8 mouse cellular contexts compared by ENCODE assay signal in the genomic region with DNA sequence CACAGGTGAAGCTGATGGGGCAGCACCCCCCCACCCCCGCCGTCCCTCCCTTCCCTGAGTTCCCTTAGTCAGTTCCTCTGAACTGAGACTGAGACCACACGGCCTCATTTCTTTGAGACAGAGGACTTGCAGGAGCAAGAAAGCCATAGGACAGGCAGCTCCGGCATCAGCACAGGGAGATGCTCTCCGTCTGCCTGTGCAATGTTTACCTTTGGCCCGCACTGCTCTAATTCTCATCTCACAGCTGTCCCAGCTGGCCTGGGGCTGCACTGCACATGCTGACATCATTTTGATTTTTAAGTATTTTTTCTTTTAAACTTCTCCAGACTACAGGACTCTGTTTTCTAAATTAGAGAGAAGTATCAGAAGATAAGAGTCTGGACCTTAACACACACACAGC. TPM values are rescaled to one million over a fixed set of nuclear protein-coding genes. Genes with fewer than 3 reads are reported as not detected.
DNase-seq lines count a peak whose midpoint lies in the region; ATAC-seq and TF ChIP-seq lines count a peak whose summit lies in the region.

No protein-coding gene starts in this region.

- peak overlapping the region; percentile 71 for H3K4me2 ChIP-seq in kidney, embryonic 14.5 days (replicated peaks; ENCODE audit: low read depth, low read length)
- peak overlapping the region; percentile 49 for H3K4me2 ChIP-seq in embryonic facial prominence, embryonic 11.5 days (ENCODE audit: low read depth, low read length)
- peak overlapping the region; percentile 95 for H3K4me2 ChIP-seq in intestine, postnatal 0 days (replicated peaks; ENCODE audit: low read depth)
- H3K4me2 ChIP-seq in neural tube, embryonic 13.5 days, result peak overlapping the region; percentile 99

- no peak overlapping the region for H3K27ac ChIP-seq in kidney, embryonic 14.5 days (ENCODE audit: low read depth, low read length)
- H3K27ac ChIP-seq in embryonic facial prominence, embryonic 11.5 days (replicated peaks; ENCODE audit: low read depth, low read length), result no peak overlapping the region
- H3K27ac ChIP-seq in intestine, postnatal 0 days (ENCODE audit: low read depth, low read length), result no peak overlapping the region
- no peak overlapping the region for H3K27ac ChIP-seq in neural tube, embryonic 13.5 days (replicated peaks)

- DNase-seq in kidney, adult 8-10 months, result no peak
- DNase-seq in embryonic facial prominence, embryonic 11.5 days (ENCODE audit: low spot score), result no peak
- DNase-seq in frontal cortex, postnatal 25 days (ENCODE audit: low spot score in 2 of 2), result no peak
- DNase-seq in layer of hippocampus, postnatal 10 days (ENCODE audit: low spot score in 2 of 2), result no peak
- DNase-seq in thymus, postnatal 4 days, result no peak

- peak overlapping the region; percentile 87 for H3K4me3 ChIP-seq in kidney, embryonic 14.5 days (ENCODE audit: low read length)
- peak overlapping the region; percentile 75 for H3K4me3 ChIP-seq in embryonic facial prominence, embryonic 11.5 days (ENCODE audit: low read depth, low read length)
- H3K4me3 ChIP-seq in intestine, postnatal 0 days (ENCODE audit: low read depth, low read length), result peak overlapping the region; percentile 81
- peak overlapping the region; percentile 69 for H3K4me3 ChIP-seq in neural tube, embryonic 13.5 days

- peaks cover 41% of the 10 kb centered on the region for H3K36me3 ChIP-seq in kidney, embryonic 14.5 days (ENCODE audit: control insufficient read depth, insufficient read depth, low read length)
- H3K36me3 ChIP-seq in embryonic facial prominence, embryonic 11.5 days (replicated peaks; ENCODE audit: control insufficient read depth, insufficient read depth, low read depth, low read length), result peaks cover 7% of the 10 kb centered on the region
- peaks cover 17% of the 10 kb centered on the region for H3K36me3 ChIP-seq in intestine, postnatal 0 days (ENCODE audit: control insufficient read depth, insufficient read depth)
- peaks cover 36% of the 10 kb centered on the region for H3K36me3 ChIP-seq in neural tube, embryonic 13.5 days

- 24% methylated on average over 6 of the region's 6 CpGs for WGBS in kidney, embryonic 14.5 days
- WGBS in embryonic facial prominence, embryonic 11.5 days, result 32% methylated on average over 6 of the region's 6 CpGs
- WGBS in intestine, postnatal 0 days, result 7% methylated on average over 6 of the region's 6 CpGs
- WGBS in neural tube, embryonic 13.5 days, result 40% methylated on average over 6 of the region's 6 CpGs

- no peak for TF ChIP-seq CTCF in intestine, postnatal 0 days (IDR thresholded peaks at IDR 0.05; ENCODE audit: low read depth)

- H3K9ac ChIP-seq in kidney, embryonic 14.5 days (ENCODE audit: low read depth, low read length), result peak overlapping the region; percentile 50; the same call in 1 of the 2 replicates
- peak overlapping the region; percentile 29 for H3K9ac ChIP-seq in embryonic facial prominence, embryonic 11.5 days (replicated peaks; ENCODE audit: low read length)
- no peak overlapping the region for H3K9ac ChIP-seq in intestine, postnatal 0 days (ENCODE audit: low read depth, low read length)
- no peak overlapping the region for H3K9ac ChIP-seq in neural tube, embryonic 13.5 days

- no peaks in the 10 kb centered on the region for H3K9me3 ChIP-seq in kidney, embryonic 14.5 days (ENCODE audit: control insufficient read depth, low read length)
- no peaks in the 10 kb centered on the region for H3K9me3 ChIP-seq in embryonic facial prominence, embryonic 11.5 days (replicated peaks; ENCODE audit: control insufficient read depth, low read length)
- no peaks in the 10 kb centered on the region for H3K9me3 ChIP-seq in intestine, postnatal 0 days (ENCODE audit: control insufficient read depth)
- H3K9me3 ChIP-seq in neural tube, embryonic 13.5 days, result no peaks in the 10 kb centered on the region

- no peak for ATAC-seq in kidney, embryonic 14.5 days (ENCODE audit: low FRiP score, low TSS enrichment)
- ATAC-seq in embryonic facial prominence, embryonic 11.5 days (replicated peaks; ENCODE audit: insufficient number of reproducible peaks, low FRiP score, low TSS enrichment, low read depth), result no peak
- no peak for ATAC-seq in intestine, postnatal 0 days
- ATAC-seq in neural tube, embryonic 13.5 days (ENCODE audit: low read depth), result no peak

- no peaks in the 10 kb centered on the region for H3K27me3 ChIP-seq in kidney, embryonic 14.5 days (ENCODE audit: control insufficient read depth, insufficient read depth, low read length)
- no peaks in the 10 kb centered on the region for H3K27me3 ChIP-seq in embryonic facial prominence, embryonic 11.5 days (ENCODE audit: control insufficient read depth, insufficient read depth, low read length)
- no peaks in the 10 kb centered on the region for H3K27me3 ChIP-seq in intestine, postnatal 0 days (replicated peaks; ENCODE audit: control insufficient read depth, insufficient read depth, low read length)
- no peaks in the 10 kb centered on the region for H3K27me3 ChIP-seq in neural tube, embryonic 13.5 days

- peaks cover 9% of the 10 kb centered on the region for H3K4me1 ChIP-seq in kidney, embryonic 14.5 days (ENCODE audit: control insufficient read depth, insufficient read depth, low read length)
- H3K4me1 ChIP-seq in embryonic facial prominence, embryonic 11.5 days (ENCODE audit: control insufficient read depth, insufficient read depth, low read length), result no peaks in the 10 kb centered on the region
- H3K4me1 ChIP-seq in intestine, postnatal 0 days (replicated peaks; ENCODE audit: control insufficient read depth, insufficient read depth, low read length), result peaks cover 5% of the 10 kb centered on the region; the same call in 1 of the 2 replicates
- H3K4me1 ChIP-seq in neural tube, embryonic 13.5 days (replicated peaks), result peaks cover 38% of the 10 kb centered on the region

RNA-seq across cellular contexts. Expression of a gene that starts 2.5 kb away (rescaled TPM):
- polyA plus RNA-seq in kidney, embryonic 14.5 days (2014; fragmentation: Nextera tagmentation; extraction: Ambion mirVana), result 79.0 and 85.1 TPM in 2 replicates
- 94.5 and 110 TPM in 2 replicates for polyA plus RNA-seq in embryonic facial prominence, embryonic 11.5 days (2014; fragmentation: Nextera tagmentation; extraction: Ambion mirVana)
- 12.2 and 14.6 TPM in 2 replicates for polyA plus RNA-seq in intestine, postnatal 0 days (2015; fragmentation: Nextera tagmentation; extraction: Ambion mirVana)
- polyA plus RNA-seq in neural tube, embryonic 13.5 days (2015; fragmentation: Nextera tagmentation; extraction: Ambion mirVana), result 12.5 and 16.2 TPM in 2 replicates
- 1 to 10 TPM; 2.4 to 2.5 TPM for total RNA-seq in layer of hippocampus, postnatal 10 days (2021)

RNA-seq across cellular contexts. Expression of a gene that starts 20.8 kb away (rescaled TPM):
- polyA plus RNA-seq in kidney, embryonic 14.5 days (2014; fragmentation: Nextera tagmentation; extraction: Ambion mirVana), result 18.9 and 19.4 TPM in 2 replicates
- 13.4 and 15.7 TPM in 2 replicates for polyA plus RNA-seq in embryonic facial prominence, embryonic 11.5 days (2014; fragmentation: Nextera tagmentation; extraction: Ambion mirVana)
- 9.3 and 10.5 TPM in 2 replicates for polyA plus RNA-seq in intestine, postnatal 0 days (2015; fragmentation: Nextera tagmentation; extraction: Ambion mirVana)
- 11.9 and 15.3 TPM in 2 replicates for polyA plus RNA-seq in neural tube, embryonic 13.5 days (2015; fragmentation: Nextera tagmentation; extraction: Ambion mirVana)
- 10 to 100 TPM in 1 of 2 experiments, 1 to 10 TPM in 1; 9.3 to 11.3 TPM for total RNA-seq in layer of hippocampus, postnatal 10 days (2021)

Comparison
In these comparisons a context has a peak if more than half of its experiments do, and no peak if none do; other contexts are left out.
1. H3K4me2 ChIP-seq: peak in every context shown above with its lines; median percentile 99 in neural tube, embryonic 13.5 days; 95 in intestine, postnatal 0 days; 71 in kidney, embryonic 14.5 days; 49 in embryonic facial prominence, embryonic 11.5 days.
2. H3K9ac ChIP-seq: peak in kidney, embryonic 14.5 days (single experiment) and embryonic facial prominence, embryonic 11.5 days (single experiment); none in intestine, postnatal 0 days (single experiment) and neural tube, embryonic 13.5 days (single experiment).
3. Peak in every context shown above with its lines, with median percentiles within 50 percentile points of each other: H3K4me3 ChIP-seq.